Mouse (Mus musculus) hindbrain, postnatal 0 days (tissue): ENCODE measurements around the gene Crp. TPM values are rescaled to one million over a fixed set of nuclear protein-coding genes. Genes with fewer than 3 reads are reported as not detected.

Experiments used
- ATAC-seq: fragments of 200-750 bp; cut with Nextera tagmentation; 2 replicates; pipeline ENCODE4 v1.8.0; 2017; ENCODE audit warnings: mild to moderate bottlenecking, moderate TSS enrichment, moderate library complexity
- DNase-seq: peaks from one replicate; pipeline ENCODE4 v3.0.0-alpha.2; 2015; ENCODE audit warnings: low spot score
- H3K27ac ChIP-seq: fragments of 300-500 bp; sonication (generic); 2 replicates; pipeline ENCODE4 v1.5.1; 2014; ENCODE audit warnings: mild to moderate bottlenecking
- H3K27me3 ChIP-seq: fragments of 300-500 bp; sonication (generic); 2 replicates; pipeline ENCODE4 v1.6.1; 2014; ENCODE audit warnings: low read length, mixed read lengths; ENCODE audit not compliant: insufficient read depth
- H3K36me3 ChIP-seq: fragments of 300-500 bp; sonication (generic); 2 replicates; pipeline ENCODE4 v1.6.1; 2014; ENCODE audit warnings: low read length, mixed read lengths; ENCODE audit not compliant: insufficient read depth
- H3K4me1 ChIP-seq: fragments of 300-500 bp; sonication (generic); 2 replicates; pipeline ENCODE4 v1.6.1; 2014; ENCODE audit warnings: antibody characterized with exemption, low read length, mixed read lengths; ENCODE audit not compliant: insufficient read depth
- H3K4me2 ChIP-seq: fragments of 300-500 bp; sonication (generic); 2 replicates; pipeline ENCODE4 v1.6.1; 2014; ENCODE audit warnings: low read depth, mild to moderate bottlenecking, low read length, moderate library complexity, mixed read lengths
- H3K4me3 ChIP-seq: fragments of 300-500 bp; sonication (generic); 2 replicates; pipeline ENCODE4 v1.5.1; 2014; ENCODE audit warnings: low read length
- H3K9ac ChIP-seq: fragments of 300-500 bp; sonication (generic); replicated peaks from 2 replicates; pipeline ENCODE4 v1.6.1; 2014; ENCODE audit warnings: mild to moderate bottlenecking, low read length, moderate library complexity, mixed read lengths
- H3K9me3 ChIP-seq: fragments of 300-500 bp; sonication (generic); 2 replicates; pipeline ENCODE4 v1.6.1; 2016; ENCODE audit warnings: low read length, mixed read lengths
- CTCF ChIP-seq: IDR thresholded peaks from 2 replicates; pipeline ENCODE4 v1.5.1; 2016; ENCODE audit warnings: antibody characterized with exemption, control low read depth, low read depth
- WGBS: fragments of 180-500 bp; shearing (Covaris S2); extraction: QIAGEN DNeasy Blood & Tissue Kit; methylation state at CpG from one replicate; pipeline ENCODE4 v1.1.7; 2014; 5-methylcytosine and 5-hydroxymethylcytosine counted together
- polyA plus RNA-seq: library from polyadenylated mRNA; unstranded; fragments of >200 nt; fragmentation: Nextera tagmentation; extraction: Ambion mirVana; gene quantifications from 2 replicates; pipeline ENCODE4 v1.2.1, GENCODE M21; 2015
- total RNA-seq: library from RNA; depleted of rRNA; stranded (reverse); fragments of >200 nt; gene quantifications from 2 replicates; pipeline ENCODE4 v1.2.3, GENCODE M21; 2014

The Crp gene
- total and polyA plus RNA-seq, 2 experiments from 2014 or later, result 0.14 TPM; not detected in 1

- Histone ChIP-seq H3K27ac (no peak overlapping the region), H3K4me3 (no peak overlapping the region), H3K4me2 (no peak overlapping the region), H3K4me1 (no peaks in the 10 kb centered on the region), H3K9ac (no peak overlapping the region), H3K36me3 (no peaks in the 10 kb centered on the region), H3K27me3 (no peaks in the 10 kb centered on the region), H3K9me3 (no peaks in the 10 kb centered on the region)
- 58% methylated on average over 5 of the region's 5 CpGs for WGBS
- no peak for TF ChIP-seq CTCF
- ATAC-seq, result no peak
- DNase-seq, result no peak
Measured at GRCm38 (mm10) chr1:172779195-172779594, 81.3 kb downstream of the Crp start.

GRCm38 (mm10) chr1:172785322-172785721 is 87.5 kb downstream of the Crp start:
- no peak for TF ChIP-seq CTCF
- WGBS, result 93% methylated on average over 2 of the region's 2 CpGs
- Histone ChIP-seq H3K4me1 (no peaks in the 10 kb centered on the region), H3K27me3 (no peaks in the 10 kb centered on the region), H3K9me3 (no peaks in the 10 kb centered on the region), H3K27ac (no peak overlapping the region), H3K36me3 (no peaks in the 10 kb centered on the region), H3K4me2 (no peak overlapping the region), H3K4me3 (no peak overlapping the region), H3K9ac (no peak overlapping the region)
- no peak for ATAC-seq
- DNase-seq, result no peak

GRCm38 (mm10) chr1:172785886-172786285 is 88.0 kb downstream of the Crp start:
- Histone ChIP-seq H3K4me3 (no peak overlapping the region), H3K36me3 (no peaks in the 10 kb centered on the region), H3K9me3 (no peaks in the 10 kb centered on the region), H3K27me3 (no peaks in the 10 kb centered on the region), H3K27ac (no peak overlapping the region), H3K9ac (no peak overlapping the region), H3K4me2 (no peak overlapping the region), H3K4me1 (no peaks in the 10 kb centered on the region)
- 21% methylated on average over 1 of the region's 1 CpGs for WGBS
- ATAC-seq, result no peak
- no peak for DNase-seq
- no peak for TF ChIP-seq CTCF

GRCm38 (mm10) chr1:172828975-172829374 is 131.1 kb downstream of the Crp start:
- no peaks in the 10 kb centered on the region for H3K9me3 ChIP-seq
- no peaks in the 10 kb centered on the region for H3K27me3 ChIP-seq
- ATAC-seq (no peak), DNase-seq (no peak)
- H3K36me3 ChIP-seq, result no peaks in the 10 kb centered on the region
- no peak for TF ChIP-seq CTCF
- H3K9ac ChIP-seq, result no peak overlapping the region
- 85% methylated on average over 2 of the region's 2 CpGs for WGBS
- H3K4me3 ChIP-seq, result no peak overlapping the region
- no peak overlapping the region for H3K27ac ChIP-seq
- H3K4me2 ChIP-seq, result no peak overlapping the region
- no peaks in the 10 kb centered on the region for H3K4me1 ChIP-seq

- Histone ChIP-seq H3K9me3 (no peaks in the 10 kb centered on the region), H3K4me3 (no peak overlapping the region), H3K36me3 (no peaks in the 10 kb centered on the region), H3K27me3 (no peaks in the 10 kb centered on the region), H3K27ac (no peak overlapping the region), H3K4me1 (no peaks in the 10 kb centered on the region), H3K4me2 (no peak overlapping the region), H3K9ac (no peak overlapping the region)
- ATAC-seq (no peak), DNase-seq (no peak)
- 35% methylated on average over 2 of the region's 2 CpGs for WGBS
- TF ChIP-seq CTCF, result no peak
Measured at GRCm38 (mm10) chr1:172847044-172847761, 149.3 kb downstream of the Crp start.

GRCm38 (mm10) chr1:172848171-172848570 is 150.3 kb downstream of the Crp start:
- H3K9ac ChIP-seq, result no peak overlapping the region
- H3K27me3 ChIP-seq, result no peaks in the 10 kb centered on the region
- no peaks in the 10 kb centered on the region for H3K4me1 ChIP-seq
- no peaks in the 10 kb centered on the region for H3K36me3 ChIP-seq
- WGBS, result 88% methylated on average over 2 of the region's 2 CpGs
- H3K27ac ChIP-seq, result no peak overlapping the region
- no peaks in the 10 kb centered on the region for H3K9me3 ChIP-seq
- no peak for DNase-seq
- H3K4me3 ChIP-seq, result no peak overlapping the region
- ATAC-seq, result no peak
- TF ChIP-seq CTCF, result no peak
- no peak overlapping the region for H3K4me2 ChIP-seq

- no peak overlapping the region for H3K4me2 ChIP-seq
- no peaks in the 10 kb centered on the region for H3K4me1 ChIP-seq
- ATAC-seq, result no peak
- H3K27me3 ChIP-seq, result no peaks in the 10 kb centered on the region
- DNase-seq, result no peak
- H3K4me3 ChIP-seq, result no peak overlapping the region
- H3K36me3 ChIP-seq, result no peaks in the 10 kb centered on the region
- H3K9ac ChIP-seq, result no peak overlapping the region
- no peak overlapping the region for H3K27ac ChIP-seq
- TF ChIP-seq CTCF, result no peak
- no peaks in the 10 kb centered on the region for H3K9me3 ChIP-seq
- WGBS, result 81% methylated on average over 4 of the region's 4 CpGs
Measured at GRCm38 (mm10) chr1:172875265-172875664, 177.4 kb downstream of the Crp start.
